Mouse (Mus musculus): ENCODE data around the gene Wfdc1. TPM values are rescaled to one million over a fixed set of nuclear protein-coding genes. Genes with fewer than 3 reads are reported as not detected.

The Wfdc1 gene
- polyA plus RNA-seq, 1 experiment from 2014 or later = 0.25 TPM

- H3K4me2 ChIP-seq = no peak overlapping the region
- no peak overlapping the region; the same call in 1 of the 2 replicates for H3K27ac ChIP-seq
- peaks cover 5% of the 10 kb centered on the region; the same call in 1 of the 2 replicates for H3K4me1 ChIP-seq
- no peak overlapping the region for H3K4me3 ChIP-seq
- H3K27me3 ChIP-seq = no peaks in the 10 kb centered on the region
- ATAC-seq (ENCODE audit: insufficient number of reproducible peaks, insufficient read depth, low FRiP score, low TSS enrichment, low read depth) = no peak
- no peak overlapping the region for H3K9ac ChIP-seq
- no peaks in the 10 kb centered on the region for H3K9me3 ChIP-seq
- 68% methylated on average over 12 of the region's 12 CpGs for WGBS
- no peaks in the 10 kb centered on the region for H3K36me3 ChIP-seq
These were observed 49.1 kb downstream of the Wfdc1 start for GRCm38 (mm10) chr8:119715221-119715620.

- Histone ChIP-seq H3K27ac (no peak overlapping the region), H3K9me3 (no peaks in the 10 kb centered on the region), H3K4me1 (peaks cover 5% of the 10 kb centered on the region; the same call in 1 of the 2 replicates), H3K4me2 (no peak overlapping the region), H3K4me3 (no peak overlapping the region), H3K9ac (no peak overlapping the region), H3K27me3 (no peaks in the 10 kb centered on the region), H3K36me3 (no peaks in the 10 kb centered on the region)
- ATAC-seq (ENCODE audit: insufficient number of reproducible peaks, insufficient read depth, low FRiP score, low TSS enrichment, low read depth) = no peak
These were observed 50.6 kb downstream of the Wfdc1 start for GRCm38 (mm10) chr8:119716730-119717299.

- no peak overlapping the region for H3K4me2 ChIP-seq
- no peaks in the 10 kb centered on the region for H3K36me3 ChIP-seq
- no peaks in the 10 kb centered on the region for H3K9me3 ChIP-seq
- no peaks in the 10 kb centered on the region for H3K27me3 ChIP-seq
- ATAC-seq (ENCODE audit: insufficient number of reproducible peaks, insufficient read depth, low FRiP score, low TSS enrichment, low read depth) = no peak
- no peak overlapping the region for H3K9ac ChIP-seq
- 63% methylated on average over 9 of the region's 9 CpGs for WGBS
- H3K4me1 ChIP-seq = peaks cover 5% of the 10 kb centered on the region; the same call in 1 of the 2 replicates
- no peak overlapping the region for H3K27ac ChIP-seq
- no peak overlapping the region for H3K4me3 ChIP-seq
These were observed 51.6 kb downstream of the Wfdc1 start for GRCm38 (mm10) chr8:119717765-119718164.

- no peak overlapping the region for H3K9ac ChIP-seq
- ATAC-seq (ENCODE audit: insufficient number of reproducible peaks, insufficient read depth, low FRiP score, low TSS enrichment, low read depth) = no peak
- no peak overlapping the region for H3K4me2 ChIP-seq
- H3K36me3 ChIP-seq = no peaks in the 10 kb centered on the region
- H3K9me3 ChIP-seq = no peaks in the 10 kb centered on the region
- no peak overlapping the region for H3K27ac ChIP-seq
- no peaks in the 10 kb centered on the region for H3K27me3 ChIP-seq
- no peak overlapping the region for H3K4me3 ChIP-seq
- 71% methylated on average over 12 of the region's 12 CpGs for WGBS
- peaks cover 5% of the 10 kb centered on the region; the same call in 1 of the 2 replicates for H3K4me1 ChIP-seq
These were observed 52.9 kb downstream of the Wfdc1 start for GRCm38 (mm10) chr8:119719011-119719501.

GRCm38 (mm10) chr8:119722348-119722747, 56.2 kb downstream of the Wfdc1 start:
- 51% methylated on average over 6 of the region's 6 CpGs for WGBS
- Histone ChIP-seq H3K9me3 (no peaks in the 10 kb centered on the region), H3K4me2 (no peak overlapping the region), H3K4me3 (no peak overlapping the region), H3K9ac (no peak overlapping the region), H3K27me3 (no peaks in the 10 kb centered on the region), H3K36me3 (no peaks in the 10 kb centered on the region), H3K27ac (no peak overlapping the region), H3K4me1 (0 out of 2 replicates have a peak, but pooled peaks cover 5% of the 10 kb centered on the region)
- no peak for ATAC-seq (ENCODE audit: insufficient number of reproducible peaks, insufficient read depth, low FRiP score, low TSS enrichment, low read depth)

- no peaks in the 10 kb centered on the region for H3K9me3 ChIP-seq
- H3K27me3 ChIP-seq = no peaks in the 10 kb centered on the region
- no peak overlapping the region for H3K4me3 ChIP-seq
- no peak for ATAC-seq (ENCODE audit: insufficient number of reproducible peaks, insufficient read depth, low FRiP score, low TSS enrichment, low read depth)
- no peaks in the 10 kb centered on the region for H3K36me3 ChIP-seq
- 0 out of 2 replicates have a peak, but pooled peaks cover 5% of the 10 kb centered on the region for H3K4me1 ChIP-seq
- 66% methylated on average over 4 of the region's 4 CpGs for WGBS
- no peak overlapping the region for H3K27ac ChIP-seq
- no peak overlapping the region for H3K9ac ChIP-seq
- no peak overlapping the region for H3K4me2 ChIP-seq
These were observed 57.5 kb downstream of the Wfdc1 start for GRCm38 (mm10) chr8:119723676-119724075.

- Histone ChIP-seq H3K4me2 (no peak overlapping the region), H3K36me3 (no peaks in the 10 kb centered on the region), H3K9ac (no peak overlapping the region), H3K27ac (no peak overlapping the region), H3K4me1 (0 out of 2 replicates have a peak, but pooled peaks cover 5% of the 10 kb centered on the region), H3K9me3 (no peaks in the 10 kb centered on the region), H3K4me3 (no peak overlapping the region), H3K27me3 (no peaks in the 10 kb centered on the region)
- ATAC-seq (ENCODE audit: insufficient number of reproducible peaks, insufficient read depth, low FRiP score, low TSS enrichment, low read depth) = no peak
- 85% methylated on average over 6 of the region's 6 CpGs for WGBS
These were observed 58.4 kb downstream of the Wfdc1 start for GRCm38 (mm10) chr8:119724596-119724995.

- no peak for ATAC-seq (ENCODE audit: insufficient number of reproducible peaks, insufficient read depth, low FRiP score, low TSS enrichment, low read depth)
- Histone ChIP-seq H3K27me3 (no peaks in the 10 kb centered on the region), H3K36me3 (no peaks in the 10 kb centered on the region), H3K4me1 (no peaks in the 10 kb centered on the region), H3K9ac (no peak overlapping the region), H3K4me2 (no peak overlapping the region), H3K27ac (no peak overlapping the region), H3K9me3 (no peaks in the 10 kb centered on the region), H3K4me3 (no peak overlapping the region)
- WGBS = 88% methylated on average over 8 of the region's 8 CpGs
These were observed 60.9 kb downstream of the Wfdc1 start for GRCm38 (mm10) chr8:119727093-119727492.

GRCm38 (mm10) chr8:119728351-119728895, 62.3 kb downstream of the Wfdc1 start:
- Histone ChIP-seq H3K9me3 (no peaks in the 10 kb centered on the region), H3K36me3 (no peaks in the 10 kb centered on the region), H3K9ac (no peak overlapping the region), H3K4me2 (no peak overlapping the region), H3K4me1 (no peaks in the 10 kb centered on the region), H3K27me3 (no peaks in the 10 kb centered on the region), H3K4me3 (no peak overlapping the region), H3K27ac (no peak overlapping the region)
- no peak for ATAC-seq (ENCODE audit: insufficient number of reproducible peaks, insufficient read depth, low FRiP score, low TSS enrichment, low read depth)
- WGBS = 86% methylated on average over 8 of the region's 8 CpGs

GRCm38 (mm10) chr8:119732072-119732471, 65.9 kb downstream of the Wfdc1 start:
- Histone ChIP-seq H3K4me3 (no peak overlapping the region), H3K9me3 (no peaks in the 10 kb centered on the region), H3K36me3 (no peaks in the 10 kb centered on the region), H3K4me1 (no peaks in the 10 kb centered on the region), H3K9ac (no peak overlapping the region), H3K4me2 (no peak overlapping the region), H3K27ac (no peak overlapping the region), H3K27me3 (no peaks in the 10 kb centered on the region)
- WGBS = 84% methylated on average over 13 of the region's 13 CpGs
- no peak for ATAC-seq (ENCODE audit: insufficient number of reproducible peaks, insufficient read depth, low FRiP score, low TSS enrichment, low read depth)

GRCm38 (mm10) chr8:119736348-119736917, 70.3 kb downstream of the Wfdc1 start:
- WGBS = 82% methylated on average over 10 of the region's 10 CpGs
- no peak for ATAC-seq (ENCODE audit: insufficient number of reproducible peaks, insufficient read depth, low FRiP score, low TSS enrichment, low read depth)

More at GRCm38 (mm10) chr8:119736348-119736917, 70.3 kb downstream of the Wfdc1 start:
- no peaks in the 10 kb centered on the region for H3K9me3 ChIP-seq
- no peaks in the 10 kb centered on the region for H3K27me3 ChIP-seq
- no peak overlapping the region for H3K4me2 ChIP-seq
- H3K9ac ChIP-seq = no peak overlapping the region
- H3K36me3 ChIP-seq = no peaks in the 10 kb centered on the region
- no peaks in the 10 kb centered on the region for H3K4me1 ChIP-seq
- no peak overlapping the region for H3K27ac ChIP-seq
- H3K4me3 ChIP-seq = no peak overlapping the region

Data from embryonic facial prominence, embryonic 13.5 days (tissue).